Mouse (Mus musculus) monocyte, adult 2 months (primary cell): ENCODE results near the gene Sergef.
"Not testable (repeated sequence)": the region's sequence is repeated elsewhere in the genome, so short reads cannot be mapped to it uniquely, and the experiment has no call there.

Experiments used
- DNase-seq, 2 experiments: peaks; one replicate each; pipeline ENCODE4 v3.0.0; 2022; ENCODE audit warnings: low spot score in 2 of 2, low read depth in 1 of 2

The Sergef gene

DNA sequence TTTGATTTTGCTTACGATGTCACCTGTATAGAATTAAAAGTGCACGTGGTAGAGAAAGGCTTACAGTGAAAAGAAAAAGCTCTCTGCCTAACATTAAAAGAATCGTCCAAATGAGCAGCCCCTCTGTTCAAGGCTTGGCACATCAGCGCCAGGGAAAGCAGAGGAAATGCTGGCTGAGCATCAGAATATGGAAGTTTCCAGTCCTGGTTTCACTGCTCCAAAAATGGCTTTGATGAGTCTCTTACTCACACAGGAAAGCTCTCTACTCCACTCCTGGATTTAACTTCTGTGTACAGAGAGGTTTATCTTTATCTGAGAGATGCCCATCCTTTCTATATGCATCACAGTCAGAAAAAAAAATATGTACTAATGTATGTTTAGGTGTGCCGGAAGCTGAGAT is 61.5 kb downstream of the Sergef start:
- no peak for DNase-seq

GRCm38 (mm10) chr7:46575897-46576296 is 63.7 kb downstream of the Sergef start:
- no peak for DNase-seq

- DNase-seq = no peak
These were observed 66.6 kb downstream of the Sergef start for GRCm38 (mm10) chr7:46572803-46573594.

- not testable (repeated sequence) for DNase-seq
These were observed 70.1 kb downstream of the Sergef start for GRCm38 (mm10) chr7:46569509-46569908.

DNA sequence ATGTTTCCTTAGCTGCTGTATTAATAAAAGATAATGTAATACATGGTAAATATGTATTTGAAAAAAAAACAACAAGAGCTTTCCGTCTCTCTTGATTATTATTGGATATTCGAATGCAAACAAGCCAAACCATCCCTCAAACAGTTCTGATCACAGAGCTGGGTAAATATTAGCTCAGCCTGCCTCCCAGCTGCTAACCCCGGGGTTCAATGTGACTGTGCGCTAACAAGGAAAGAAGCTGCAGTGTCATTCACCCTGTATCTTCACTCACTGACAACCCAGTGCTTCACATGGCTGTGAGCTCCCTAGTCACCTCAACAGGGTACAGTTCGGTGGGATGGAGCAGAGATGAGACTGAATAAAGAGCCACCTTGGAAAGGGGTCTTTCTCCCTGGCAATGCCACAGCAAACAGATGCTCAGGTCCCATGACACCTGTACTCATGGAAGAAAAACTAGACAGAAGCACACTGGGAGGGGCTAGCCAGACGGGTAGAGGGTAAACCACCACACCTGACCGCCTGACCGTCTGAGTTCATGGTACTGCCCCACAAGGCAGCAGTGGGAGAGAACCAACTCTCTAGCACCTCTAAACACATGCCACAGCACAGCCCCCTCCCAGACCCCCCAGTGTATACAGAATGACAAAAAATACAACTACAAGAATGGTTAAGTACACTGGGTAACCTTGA is 73.1 kb downstream of the Sergef start:
- DNase-seq = no peak

GRCm38 (mm10) chr7:46565374-46565773 is 74.2 kb downstream of the Sergef start:
- DNase-seq = no peak

- DNase-seq = no peak
These were observed 75.8 kb downstream of the Sergef start for GRCm38 (mm10) chr7:46563801-46564200.

- DNase-seq = no peak
These were observed 79.5 kb downstream of the Sergef start for GRCm38 (mm10) chr7:46560061-46560460.

- no peak for DNase-seq
These were observed 80.0 kb downstream of the Sergef start for GRCm38 (mm10) chr7:46559643-46560042.

DNA sequence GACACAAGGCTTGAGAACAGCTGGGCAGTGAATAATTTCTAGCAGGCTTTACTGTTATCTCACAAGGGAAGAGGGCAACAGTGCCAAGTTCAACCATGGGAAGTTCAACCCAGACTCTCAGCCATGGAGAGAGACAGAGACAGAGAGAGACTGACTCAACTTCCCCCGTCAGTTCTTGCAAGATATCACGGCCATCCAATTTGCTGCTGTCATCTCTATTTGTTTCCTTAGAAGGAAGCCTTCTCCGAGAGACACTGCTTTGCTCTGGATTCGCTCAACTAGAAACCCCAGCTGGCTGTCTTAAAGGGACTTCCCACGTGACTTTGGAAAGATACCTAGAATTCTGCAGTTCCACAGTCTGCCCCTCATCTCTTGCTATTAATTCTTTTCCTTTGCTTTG is 80.6 kb downstream of the Sergef start:
- no peak for DNase-seq

DNA sequence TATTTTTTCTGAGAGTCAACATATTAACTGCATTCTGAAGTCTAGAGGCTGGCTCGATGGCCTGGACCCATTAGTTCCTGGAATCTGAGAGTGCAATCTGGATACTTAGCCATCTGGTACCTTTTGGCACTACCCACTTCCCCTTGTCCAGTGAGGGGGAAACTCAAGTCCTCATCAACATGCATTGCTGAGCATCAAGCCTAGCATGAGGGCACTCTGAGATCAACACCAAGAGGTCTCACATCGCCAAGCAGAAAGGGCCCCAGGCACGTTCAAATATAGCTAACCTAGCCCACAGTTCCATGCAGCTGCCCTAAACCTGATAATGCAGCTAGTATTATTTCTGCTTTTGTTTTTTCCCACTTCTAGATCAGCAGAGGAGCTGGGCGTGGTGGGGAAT is 81.6 kb downstream of the Sergef start:
- DNase-seq = no peak

DNA sequence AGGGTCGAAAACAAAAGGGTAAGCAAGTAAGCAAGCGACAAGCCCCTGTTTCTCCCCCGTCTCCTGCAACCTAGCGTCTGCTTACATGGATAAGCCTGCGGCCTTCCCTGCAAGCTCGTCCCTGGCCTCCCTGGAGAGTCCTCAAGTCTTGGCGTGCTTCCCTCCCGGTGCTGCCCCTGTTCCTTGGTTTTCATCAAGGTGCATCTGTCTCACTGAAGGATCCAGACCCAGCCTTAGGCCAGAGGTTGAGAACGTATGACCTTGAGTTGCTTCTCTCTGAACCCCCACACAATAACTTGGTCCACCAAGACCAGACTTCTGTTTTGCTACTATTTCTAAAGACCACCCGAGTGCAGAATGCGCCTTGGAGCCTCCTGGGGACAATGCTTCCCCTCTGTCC is 82.2 kb downstream of the Sergef start:
- no peak for DNase-seq

GRCm38 (mm10) chr7:46556358-46557118 is 83.1 kb downstream of the Sergef start:
- no peak for DNase-seq

DNA sequence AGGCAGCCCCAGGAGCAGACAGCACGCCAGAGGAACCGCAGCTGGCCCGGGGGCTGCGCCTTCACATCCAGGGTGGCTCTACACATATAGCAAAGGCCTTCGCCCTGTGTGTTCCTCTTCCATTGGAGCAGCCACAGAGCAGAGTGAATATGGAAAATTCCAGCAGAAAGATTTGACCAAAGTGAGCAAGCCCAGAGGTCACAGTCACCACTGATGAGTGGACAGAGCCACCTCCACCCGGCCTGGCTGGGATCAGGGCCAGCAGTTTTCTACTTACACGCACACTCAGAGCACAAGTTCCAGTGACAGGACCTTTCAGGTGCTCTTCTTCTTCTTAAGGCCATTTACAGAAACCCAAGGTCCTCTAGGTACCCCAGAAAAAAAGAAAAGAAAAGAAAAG is 83.9 kb downstream of the Sergef start:
- no peak for DNase-seq

DNA sequence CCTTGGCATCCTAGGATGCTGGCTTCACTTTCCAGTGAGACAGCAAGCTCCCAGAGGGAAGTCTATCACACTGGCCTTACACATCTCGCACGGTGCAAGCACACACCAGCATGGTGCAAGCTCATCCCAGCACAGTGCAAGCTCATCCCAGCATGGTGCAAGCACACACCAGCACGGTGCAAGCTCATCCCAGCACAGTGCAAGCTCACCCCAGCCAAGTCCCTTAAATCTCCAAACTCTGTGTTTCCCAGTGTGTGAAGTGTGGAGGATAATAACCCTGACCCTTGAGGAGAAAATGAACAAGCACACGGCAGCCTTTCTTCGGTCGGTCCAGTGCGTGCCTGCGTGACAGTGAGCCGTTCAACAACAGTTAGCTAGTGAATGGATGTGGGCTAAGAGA is 84.8 kb downstream of the Sergef start:
- no peak for DNase-seq

DNA sequence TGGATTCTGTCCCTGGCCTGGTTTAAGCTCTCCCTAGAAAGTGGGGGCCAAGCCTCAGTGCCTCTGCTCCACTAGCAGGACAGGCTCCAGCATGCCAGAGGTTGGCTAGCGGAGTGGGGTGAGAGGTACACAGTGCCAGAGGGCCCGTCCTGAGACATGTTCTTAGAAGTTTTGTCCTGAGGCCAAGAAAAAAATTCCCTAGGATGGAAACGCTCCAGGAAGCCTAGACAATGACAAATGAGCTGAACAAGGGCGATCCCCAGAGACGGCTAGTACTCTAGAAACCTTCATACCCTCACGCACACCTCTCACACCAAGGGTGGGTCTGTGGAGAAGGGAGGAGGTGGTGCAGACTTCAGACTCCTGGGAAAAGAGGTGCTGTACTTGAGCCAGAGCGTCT is 85.6 kb downstream of the Sergef start:
- no peak for DNase-seq

- DNase-seq = no peak
These were observed 87.5 kb downstream of the Sergef start for GRCm38 (mm10) chr7:46551935-46552752.

DNA sequence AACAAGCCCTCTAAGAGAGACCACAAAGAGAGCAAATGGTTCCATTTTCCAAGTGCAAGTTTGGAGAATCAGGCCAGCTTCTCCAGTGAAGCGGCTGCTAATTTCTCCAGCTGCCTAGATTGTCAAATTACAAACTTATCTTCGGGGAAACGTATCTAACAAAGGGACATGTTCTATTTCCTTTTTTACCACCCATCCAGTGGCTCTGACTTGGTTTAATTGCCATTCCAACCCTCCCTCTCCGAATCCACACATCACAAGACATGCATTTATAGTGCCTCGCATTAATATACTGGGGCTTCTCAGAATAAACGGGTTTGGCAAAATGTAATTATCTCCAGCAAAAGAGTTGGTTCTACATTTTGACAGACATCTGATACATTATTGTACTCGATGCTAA is 88.4 kb downstream of the Sergef start:
- DNase-seq = no peak

DNA sequence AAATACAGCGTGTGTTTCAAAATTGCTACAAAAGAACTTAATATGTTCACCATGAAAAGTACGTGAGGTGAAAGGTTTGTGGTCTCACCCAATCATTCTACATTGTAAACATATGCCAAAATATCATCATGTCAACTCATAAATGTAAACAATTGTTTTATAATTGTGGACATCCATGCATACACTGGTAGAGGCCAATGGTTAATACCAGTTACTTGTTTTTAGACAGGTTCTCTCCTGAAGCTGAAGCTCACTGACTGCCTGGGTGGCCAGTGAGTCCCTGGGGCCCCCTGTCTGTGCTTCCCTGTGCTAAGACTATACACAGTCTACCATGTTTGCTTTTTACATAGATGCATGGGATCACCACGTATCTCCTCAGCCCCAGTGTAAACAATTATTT is 91.5 kb downstream of the Sergef start:
- DNase-seq = no peak

DNA sequence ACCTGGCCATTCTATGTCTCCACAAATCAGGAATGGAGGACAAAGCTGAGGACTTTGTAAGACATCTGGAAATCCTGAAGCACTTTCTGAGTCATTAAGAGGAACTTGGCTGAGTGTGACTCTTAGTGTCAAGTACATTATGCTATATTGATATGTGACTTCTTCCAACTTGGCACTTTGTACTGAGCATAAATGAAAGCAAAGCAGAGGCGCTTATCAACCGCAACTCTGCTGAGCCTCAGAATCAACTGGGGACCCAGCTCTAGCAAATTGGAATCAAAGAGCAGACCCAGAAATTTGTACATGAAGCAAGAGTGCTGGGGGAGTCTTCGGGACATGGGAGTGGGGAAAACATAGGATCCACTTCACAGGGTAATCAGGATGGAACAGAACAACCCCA is 92.0 kb downstream of the Sergef start:
- no peak for DNase-seq

DNA sequence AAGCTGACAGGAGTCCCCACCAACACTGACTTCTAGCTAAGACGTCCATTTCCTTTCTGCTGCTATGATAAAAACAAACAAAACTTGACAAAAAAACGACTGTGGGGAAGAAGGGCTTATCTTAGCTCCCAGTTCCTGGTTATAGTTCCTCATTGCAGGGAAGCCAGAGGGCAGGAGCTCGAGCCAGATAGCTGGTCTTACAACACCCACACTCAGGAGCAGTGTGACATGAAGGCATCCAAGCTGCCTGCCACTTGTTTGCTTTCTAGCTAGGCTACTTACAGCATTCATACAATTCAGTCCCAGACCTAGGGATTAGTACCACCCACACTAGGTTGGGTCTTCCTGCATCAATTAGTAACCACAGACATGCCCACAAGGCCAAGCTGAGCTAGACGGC is 93.1 kb downstream of the Sergef start:
- no peak for DNase-seq
